Comparison of ENCODE assay signal across 1 mouse cellular context in genomic region chr5:24597901-24598569, GRCm38 (mm10).
TF ChIP-seq lines count a peak whose summit lies in the region.

No protein-coding gene starts in this region.

TF ChIP-seq in MEL, 35 proteins besides CTCF, POLR2A, EP300 and RAD21 (continued from another document):
- TF ChIP-seq CHD2 (IDR thresholded peaks at IDR 0.05; ENCODE audit: low read length) = no peak
- TF ChIP-seq ZMIZ1 (IDR thresholded peaks at IDR 0.05; ENCODE audit: low read depth, low read length) = no peak
- TF ChIP-seq NRF1 (IDR thresholded peaks at IDR 0.05; ENCODE audit: insufficient read depth, low read depth, low read length, poor library complexity, severe bottlenecking) = no peak
- TF ChIP-seq ETS1 (IDR thresholded peaks at IDR 0.05; ENCODE audit: low read depth, low read length) = no peak
